In the genomic region with DNA sequence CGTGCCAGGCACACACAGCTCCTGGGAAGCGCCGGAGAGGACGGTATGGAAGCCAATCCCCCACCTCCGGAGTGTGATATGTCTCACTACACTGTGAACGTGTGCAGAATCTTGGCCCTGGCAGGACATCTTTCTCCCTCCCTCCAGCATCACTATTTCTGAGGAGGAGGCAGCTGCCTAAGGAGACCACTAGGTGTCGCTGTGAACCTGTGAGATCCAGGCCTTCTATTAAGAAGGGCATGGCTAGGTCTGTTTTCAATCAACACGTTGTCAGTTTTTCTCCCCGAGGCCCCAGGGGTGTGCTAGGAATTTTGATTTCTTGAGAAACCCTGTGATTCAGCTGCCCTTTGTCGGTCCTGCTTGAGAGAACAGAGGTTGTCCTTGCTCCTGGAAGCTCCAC, we compare ENCODE assay signal across 8 mouse cellular contexts.
DNase-seq lines count a peak whose midpoint lies in the region; ATAC-seq lines count a peak whose summit lies in the region.

No protein-coding gene starts in this region.

- H3K4me2 ChIP-seq in hindbrain, embryonic 11.5 days (replicated peaks; ENCODE audit: low read depth, low read length) = peak overlapping the region; percentile 1; the same call in 1 of the 2 replicates

- H3K27me3 ChIP-seq in hindbrain, embryonic 11.5 days (ENCODE audit: control insufficient read depth, insufficient read depth, low read length) = no peaks in the 10 kb centered on the region

- no peak overlapping the region for H3K27ac ChIP-seq in hindbrain, embryonic 11.5 days (ENCODE audit: low read depth, low read length)

- H3K9ac ChIP-seq in hindbrain, embryonic 11.5 days (ENCODE audit: low read depth, low read length) = no peak overlapping the region

- peaks cover 2% of the 10 kb centered on the region; the same call in 1 of the 2 replicates for H3K4me1 ChIP-seq in hindbrain, embryonic 11.5 days (replicated peaks; ENCODE audit: control insufficient read depth, insufficient read depth, low read length)

- ATAC-seq in hindbrain, embryonic 11.5 days (ENCODE audit: low FRiP score) = peak; percentile 76

- H3K36me3 ChIP-seq in hindbrain, embryonic 11.5 days (ENCODE audit: control insufficient read depth, insufficient read depth, low read length) = no peaks in the 10 kb centered on the region

- H3K9me3 ChIP-seq in hindbrain, embryonic 11.5 days (ENCODE audit: control insufficient read depth, low read length) = no peaks in the 10 kb centered on the region

- no peak overlapping the region for H3K4me3 ChIP-seq in hindbrain, embryonic 11.5 days (ENCODE audit: low read depth, low read length)

- WGBS in hindbrain, embryonic 11.5 days = 2% methylated on average over 10 of the region's 10 CpGs

- peak; percentile 74 for DNase-seq in T-cell, adult 2 months (ENCODE audit: low spot score)
- DNase-seq in cerebellum, adult 9-11 months = peak; percentile 76
- peak; percentile 54 to 90 for DNase-seq in frontal cortex, adult 2 months (ENCODE audit: extremely low spot score in 1 of 2, low spot score in 1 of 2)
- DNase-seq in hindbrain, embryonic 11.5 days (ENCODE audit: low spot score) = peak; percentile 88
- DNase-seq in layer of hippocampus, adult 9-10 months (ENCODE audit: low spot score) = peak; percentile 70
- peak; percentile 88 for DNase-seq in lung, postnatal 14 days
- DNase-seq in retina, postnatal 1 day = peak; percentile 90
- DNase-seq in urinary bladder, postnatal 14 days (ENCODE audit: low spot score) = peak; percentile 83
